Mouse (Mus musculus): ENCODE results near the gene Lipc.

Lipc gene

DNA sequence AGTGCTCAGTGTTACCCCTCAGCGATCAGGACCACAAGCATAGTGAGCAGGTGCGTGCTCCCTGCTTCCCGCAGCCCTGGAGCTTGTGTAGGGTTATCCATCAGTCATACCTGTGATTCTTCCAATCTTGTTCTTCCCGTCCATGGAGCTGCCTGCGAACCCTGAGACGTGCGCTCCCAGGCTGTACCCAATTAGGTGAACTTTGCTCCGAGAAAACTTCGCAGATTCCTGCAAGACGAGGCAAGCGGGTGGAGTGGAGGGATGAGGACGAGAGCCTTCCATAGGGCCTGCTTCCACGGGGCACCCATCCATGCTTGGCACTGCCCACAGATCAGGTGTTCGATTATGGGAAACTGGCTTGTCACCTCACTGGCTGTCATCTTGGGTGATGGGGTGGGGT lies 133.3 kb downstream of the Lipc start:
- no peak for DNase-seq (ENCODE audit: low spot score)

DNA sequence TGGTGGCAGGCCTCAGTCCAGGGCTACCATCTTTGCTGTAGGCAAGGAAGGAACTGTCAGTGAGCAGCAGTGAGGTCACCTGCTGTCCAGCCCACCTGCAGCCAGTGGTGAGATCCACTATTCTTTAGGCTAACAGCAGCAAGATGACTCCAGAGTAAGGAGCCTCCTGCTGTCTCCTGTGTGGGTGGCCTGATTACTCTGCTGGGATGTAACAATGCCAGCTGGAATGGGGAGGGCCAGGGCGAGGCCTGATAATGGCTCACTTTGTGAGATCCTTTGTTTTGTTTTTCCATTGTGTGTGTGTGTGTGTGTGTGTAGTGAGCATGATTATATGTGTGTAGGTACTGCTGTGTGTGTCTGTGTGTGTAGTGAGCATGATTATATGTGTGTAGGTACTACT lies 134.6 kb downstream of the Lipc start:
- no peak for DNase-seq (ENCODE audit: low spot score)

DNA sequence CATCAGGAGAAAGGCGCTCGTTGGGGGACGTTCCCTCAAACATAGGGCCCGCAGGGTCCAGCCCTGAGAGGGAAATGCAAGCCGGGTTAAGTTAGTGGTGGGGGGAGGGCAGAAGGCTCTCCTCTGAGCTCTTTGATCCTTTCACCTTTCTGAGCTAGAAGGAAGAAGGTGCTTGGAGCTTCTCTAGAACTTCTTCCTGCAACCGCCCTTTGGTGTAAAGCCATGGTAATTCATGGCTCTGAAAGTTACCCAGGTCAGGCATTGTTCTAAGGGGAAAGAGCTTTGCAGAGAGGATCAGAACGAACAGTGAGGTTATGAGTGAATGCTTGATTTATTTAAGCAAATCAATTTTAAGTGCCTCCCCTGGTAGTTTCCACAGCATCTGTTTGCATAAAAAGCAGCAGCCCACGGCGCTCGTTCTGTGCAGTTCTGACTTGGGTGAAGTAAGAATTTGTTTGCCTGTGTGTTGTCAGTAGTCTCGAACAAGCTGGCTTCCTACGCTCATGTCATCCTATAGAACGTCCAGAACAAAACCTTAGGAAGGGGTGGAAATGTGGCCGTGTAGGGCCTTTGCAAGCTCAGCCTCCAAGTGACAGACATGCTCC lies 135.2 kb downstream of the Lipc start:
- no peak for DNase-seq (ENCODE audit: low spot score)

DNA sequence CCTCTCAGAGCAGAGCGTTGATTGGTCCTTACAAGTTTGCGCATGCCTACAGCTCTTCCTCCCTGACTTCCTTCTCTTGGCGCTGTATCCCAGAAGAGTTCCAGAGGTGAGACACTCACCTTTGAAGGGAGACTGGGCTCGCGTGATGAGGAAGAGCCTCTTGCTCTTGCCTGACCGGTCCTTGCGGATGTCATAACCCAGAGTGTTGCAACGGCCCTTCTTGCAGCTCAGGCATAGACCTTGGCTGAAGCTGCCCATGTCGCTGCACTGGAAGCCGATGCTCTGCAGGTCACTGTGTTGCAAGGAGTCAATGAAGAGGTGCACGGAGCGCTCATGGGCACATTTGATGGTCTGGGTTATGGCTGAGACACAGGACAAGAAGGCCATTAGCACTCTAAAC lies 139.5 kb downstream of the Lipc start:
- no peak for DNase-seq (ENCODE audit: low spot score)

DNA sequence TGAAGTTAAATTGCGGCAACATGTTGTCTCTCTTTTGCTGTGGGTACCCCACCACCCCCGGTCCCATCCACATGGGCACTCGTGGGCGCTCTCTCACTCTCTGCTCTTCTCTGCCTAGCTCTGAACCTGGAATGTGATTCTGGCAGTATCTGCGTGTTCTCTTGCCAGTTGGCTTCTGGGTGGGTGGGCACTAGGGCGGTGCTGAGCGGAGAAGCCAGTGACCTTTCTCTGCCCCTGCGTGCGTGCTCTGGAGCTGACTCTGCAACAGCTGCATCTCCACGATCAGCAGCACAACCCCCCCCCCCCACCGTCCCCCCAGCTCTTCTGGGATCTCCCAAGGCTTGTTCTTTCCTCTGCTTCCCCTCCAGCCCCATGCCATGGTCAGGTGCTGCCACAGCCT lies 144.3 kb downstream of the Lipc start:
- DNase-seq (ENCODE audit: low spot score), result no peak

GRCm38 (mm10) chr9:70806069-70806468 lies 146.0 kb downstream of the Lipc start:
- no peak for DNase-seq (ENCODE audit: low spot score)

- DNase-seq (ENCODE audit: low spot score), result no peak
Observed at GRCm38 (mm10) chr9:70802816-70803215, 149.2 kb downstream of the Lipc start.

GRCm38 (mm10) chr9:70801761-70802160 lies 150.3 kb downstream of the Lipc start:
- no peak for DNase-seq (ENCODE audit: low spot score)

- no peak for DNase-seq (ENCODE audit: low spot score)
Observed at GRCm38 (mm10) chr9:70800588-70801315, 151.3 kb downstream of the Lipc start.

DNA sequence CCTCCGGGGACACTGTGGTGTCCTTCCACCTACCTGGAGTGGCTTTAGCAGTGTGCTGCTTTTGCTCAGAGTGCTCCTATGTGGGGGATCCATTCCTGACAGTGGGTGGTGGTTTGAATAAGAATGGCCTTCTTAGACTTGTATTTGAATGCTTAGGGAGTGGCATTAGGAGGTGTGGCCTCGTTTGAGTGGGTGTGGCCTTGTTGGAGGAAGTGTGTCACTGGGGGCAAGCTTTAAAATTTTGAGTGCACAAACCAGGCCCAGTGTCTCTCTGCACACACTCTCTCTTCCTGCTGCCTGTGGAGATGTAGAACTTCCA lies 156.6 kb downstream of the Lipc start:
- DNase-seq (ENCODE audit: low spot score), result no peak

- DNase-seq (ENCODE audit: low spot score), result peak; percentile 32
Observed at GRCm38 (mm10) chr9:70794643-70795438, 157.2 kb downstream of the Lipc start.

GRCm38 (mm10) chr9:70790621-70791020 lies 161.4 kb downstream of the Lipc start:
- DNase-seq (ENCODE audit: low spot score), result no peak

DNA sequence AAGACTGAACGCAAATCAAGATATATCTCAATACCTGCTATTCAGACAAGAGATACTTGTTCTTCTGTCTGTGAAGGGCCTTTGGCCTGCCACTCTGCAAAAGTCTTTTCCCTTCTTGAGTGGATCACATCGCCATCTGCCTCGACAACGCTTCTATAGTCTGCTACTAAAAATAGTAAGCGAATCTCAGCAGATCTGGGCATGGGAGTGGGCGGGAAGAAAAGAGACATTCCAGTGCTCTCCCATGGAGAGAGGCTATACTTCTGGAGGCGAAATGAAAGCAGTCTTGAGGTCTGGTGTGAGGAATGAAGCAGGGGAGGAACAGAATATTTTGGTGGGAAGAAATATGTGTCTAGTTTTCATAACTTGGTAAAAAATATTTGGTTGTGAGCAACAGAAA lies 163.3 kb downstream of the Lipc start:
- no peak for DNase-seq (ENCODE audit: low spot score)

DNA sequence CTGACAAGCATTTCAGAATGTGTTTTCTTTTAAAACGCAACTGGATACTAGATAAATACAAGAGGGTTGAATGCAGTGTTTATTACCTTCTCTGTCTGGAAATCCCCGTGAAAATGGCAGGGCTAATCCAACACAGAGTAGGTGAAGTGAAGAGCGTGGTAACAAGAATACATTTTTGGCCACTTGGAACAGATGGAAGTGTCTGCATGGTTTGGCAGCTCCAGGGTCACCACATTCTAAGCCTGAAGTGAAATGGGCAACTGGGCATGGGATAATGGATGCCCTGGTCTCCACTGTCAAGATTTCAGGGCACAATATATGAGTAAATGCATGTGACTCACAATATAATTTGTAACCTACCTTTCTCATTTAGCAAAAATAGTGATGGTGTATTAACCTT lies 169.8 kb downstream of the Lipc start:
- DNase-seq (ENCODE audit: low spot score), result no peak

DNA sequence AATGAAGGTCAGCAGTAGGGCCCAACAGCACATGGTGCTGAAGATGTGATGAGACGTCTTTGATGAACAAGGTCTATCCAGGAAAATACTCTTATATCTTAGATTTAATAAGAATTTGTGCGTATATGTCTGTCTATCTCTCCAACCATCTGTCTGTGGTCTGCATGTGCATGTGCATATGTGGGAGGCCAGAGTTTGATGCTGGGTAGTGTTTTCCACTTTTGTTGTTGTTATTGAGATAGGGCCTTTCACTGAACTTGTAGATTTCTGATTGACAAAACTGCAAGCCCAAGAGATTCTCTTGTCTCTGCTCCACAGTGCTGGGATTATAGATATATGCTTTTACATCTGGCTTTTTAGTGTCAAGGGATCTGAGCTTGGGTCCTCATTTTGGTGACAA lies 176.5 kb downstream of the Lipc start:
- no peak for DNase-seq (ENCODE audit: low spot score)

GRCm38 (mm10) chr9:70760974-70761373 lies 191.1 kb downstream of the Lipc start:
- DNase-seq (ENCODE audit: low spot score), result no peak

DNA sequence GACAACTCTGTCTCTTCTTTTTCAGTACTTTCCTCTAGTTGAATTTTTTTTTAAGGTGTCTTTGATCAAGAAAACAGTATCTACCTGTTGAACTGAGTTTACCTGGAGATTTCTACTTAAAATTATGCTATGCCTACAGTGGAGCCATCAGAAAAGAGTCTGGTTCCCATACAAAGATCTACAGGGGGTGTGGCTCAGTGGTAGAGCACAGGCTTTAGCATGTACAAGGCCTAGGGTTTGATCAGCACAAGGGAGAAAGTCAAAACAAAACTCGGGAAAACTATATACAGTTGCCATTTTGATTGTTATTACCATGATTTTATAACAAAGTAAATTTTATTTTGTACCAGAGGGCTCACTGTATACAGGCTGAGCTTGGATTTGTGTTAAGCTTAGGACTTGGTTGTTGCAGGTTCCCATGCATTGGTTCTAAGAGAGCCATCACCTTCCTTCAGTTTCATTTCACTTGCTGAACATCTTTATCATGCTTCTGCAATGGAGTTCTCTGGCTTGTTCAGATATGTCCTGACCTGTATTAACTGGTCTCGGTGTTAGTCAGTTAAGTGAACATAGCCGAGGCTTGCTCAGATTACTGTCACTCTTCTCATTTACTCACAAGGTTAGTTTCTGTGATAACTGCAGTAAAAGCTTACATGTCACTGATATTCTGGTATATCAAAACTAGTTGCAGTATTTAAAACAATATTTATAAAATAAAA lies 200.4 kb downstream of the Lipc start:
- DNase-seq (ENCODE audit: low spot score), result no peak

Data from urinary bladder, postnatal 14 days (tissue).